Mouse (Mus musculus) G1E (cell line): ENCODE data around the gene Sec61g.

Experiments
- CTCF ChIP-seq: IDR thresholded peaks from 2 replicates; pipeline ENCODE4 v1.5.1; 2012; ENCODE audit warnings: low read depth, low read length, inconsistent platforms, mixed read lengths
- GATA2 ChIP-seq: IDR thresholded peaks from 2 replicates; pipeline ENCODE4 v1.6.1; 2012; ENCODE audit warnings: low read depth, low read length, inconsistent platforms, borderline replicate concordance

GRCm38 (mm10) chr11:16534582-16535553 lies 26.6 kb upstream of the Sec61g start:
- TF ChIP-seq CTCF (no peak), GATA2 (no peak)
